Mouse (Mus musculus): Measurements from ENCODE around the gene Btbd35f2. TPM values are rescaled to one million over a fixed set of nuclear protein-coding genes. Genes with fewer than 3 reads are reported as not detected.

Btbd35f2 gene
- polyA plus RNA-seq (2014; fragmentation: Illumina TruSeq; extraction: RNeasy Lipid Tissue Mini Kit (QIAGEN cat#74804); ENCODE audit: low read depth, low replicate concordance): not detected

GRCm38 (mm10) chrX:32278094-32278493, at the start of gene Btbd35f2:
Gene Btbd35f2, plus strand, starts transcription at chrX:32278394.

Other genes with a start within 250 kb of the Btbd35f2 start
- not detected for gene Btbd35f22, start 230.6 kb upstream of the Btbd35f2 start, polyA plus RNA-seq (2014; fragmentation: Illumina TruSeq; extraction: RNeasy Lipid Tissue Mini Kit (QIAGEN cat#74804); ENCODE audit: low read depth, low replicate concordance)

All from liver, adult 10 weeks (tissue).